Mouse (Mus musculus) ES-Bruce4 (cell line): ENCODE measurements around the gene Smurf2. TPM values are rescaled to one million over a fixed set of nuclear protein-coding genes. Genes with fewer than 3 reads are reported as not detected.

Experiments used
- H3K27ac ChIP-seq: 2 replicates; pipeline ENCODE4 v1.5.1; 2012; ENCODE audit warnings: low read length, inconsistent platforms; ENCODE audit not compliant: insufficient read depth
- H3K27me3 ChIP-seq: 2 replicates; pipeline ENCODE4 v1.6.1; 2012; ENCODE audit warnings: mild to moderate bottlenecking, low read length, inconsistent platforms; ENCODE audit not compliant: control insufficient read depth, poor library complexity, insufficient read depth, severe bottlenecking
- H3K36me3 ChIP-seq: 2 replicates; pipeline ENCODE4 v1.6.1; 2012; ENCODE audit warnings: inconsistent platforms, mild to moderate bottlenecking, low read length, moderate library complexity; ENCODE audit not compliant: control insufficient read depth, poor library complexity, insufficient read depth, severe bottlenecking
- H3K4me1 ChIP-seq: one replicate; pipeline ENCODE4 v1.8.1; 2011; ENCODE audit warnings: low read length; ENCODE audit not compliant: control insufficient read depth, insufficient read depth
- H3K4me3 ChIP-seq: 2 replicates; pipeline ENCODE4 v1.5.1; 2011; ENCODE audit warnings: low read depth, mild to moderate bottlenecking, low read length
- H3K9ac ChIP-seq: 2 replicates; pipeline ENCODE4 v1.6.1; 2012; ENCODE audit warnings: low read depth, mild to moderate bottlenecking, inconsistent platforms; ENCODE audit not compliant: poor library complexity, severe bottlenecking
- H3K9me3 ChIP-seq: replicated peaks from 2 replicates; pipeline ENCODE4 v1.6.1; 2012; ENCODE audit warnings: mild to moderate bottlenecking, low read length, inconsistent platforms; ENCODE audit not compliant: control insufficient read depth, poor library complexity, insufficient read depth, severe bottlenecking
- CTCF ChIP-seq: IDR thresholded peaks from one replicate; pipeline ENCODE4 v1.8.1; 2011; ENCODE audit warnings: low read depth, low read length
- EP300 ChIP-seq: IDR thresholded peaks from 2 replicates; pipeline ENCODE4 v1.6.1; 2011; ENCODE audit warnings: low read depth, low read length; ENCODE audit not compliant: insufficient read depth
- POLR2A ChIP-seq: IDR thresholded peaks from one replicate; pipeline ENCODE4 v1.8.1; 2011; ENCODE audit warnings: low read length; ENCODE audit not compliant: insufficient read depth
- polyA plus RNA-seq: library from polyadenylated mRNA; stranded (reverse); fragments of >200 nt; gene quantifications from 2 replicates; pipeline ENCODE4 v1.2.4, GENCODE M21; 2011; ENCODE audit warnings: low read depth; ENCODE audit not compliant: missing spikeins, insufficient read depth, insufficient read length

The Smurf2 gene
- polyA plus RNA-seq, 1 experiment, result 50.2 TPM

GRCm38 (mm10) chr11:106773061-106773460 is 147.5 kb downstream of the Smurf2 start:
- H3K27ac ChIP-seq, result no peak overlapping the region
- H3K9ac ChIP-seq, result no peak overlapping the region
- H3K36me3 ChIP-seq, result peaks cover 74% of the 10 kb centered on the region
- TF ChIP-seq EP300, result no peak
- TF ChIP-seq POLR2A, result no peak
- no peak for TF ChIP-seq CTCF
- H3K27me3 ChIP-seq, result no peaks in the 10 kb centered on the region
- peaks cover 3% of the 10 kb centered on the region; the same call in 1 of the 2 replicates for H3K9me3 ChIP-seq
- H3K4me1 ChIP-seq, result no peaks in the 10 kb centered on the region
- no peak overlapping the region for H3K4me3 ChIP-seq

- no peak overlapping the region for H3K9ac ChIP-seq
- H3K9me3 ChIP-seq, result peaks cover 9% of the 10 kb centered on the region; the same call in 1 of the 2 replicates
- H3K27ac ChIP-seq, result no peak overlapping the region
- H3K4me1 ChIP-seq, result no peaks in the 10 kb centered on the region
- H3K27me3 ChIP-seq, result no peaks in the 10 kb centered on the region
- TF ChIP-seq POLR2A (no peak), CTCF (peak; percentile 28), EP300 (no peak)
- H3K4me3 ChIP-seq, result no peak overlapping the region
- H3K36me3 ChIP-seq, result peaks cover 68% of the 10 kb centered on the region
Measured at GRCm38 (mm10) chr11:106770195-106770974, 150.1 kb downstream of the Smurf2 start.

Other genes with a start within 250 kb of the Smurf2 start
- gene Pecam1, start 170.1 kb downstream of the Smurf2 start, polyA plus RNA-seq, result 21.6 and 24.3 TPM in 2 replicates
- 0.40 and 1.2 TPM in 2 replicates for gene Milr1, start 169.5 kb downstream of the Smurf2 start, polyA plus RNA-seq
- gene Polg2, start 141.2 kb downstream of the Smurf2 start, polyA plus RNA-seq, result 11.9 and 12.3 TPM in 2 replicates
- 910 and 946 TPM in 2 replicates for gene Ddx5, start 131.5 kb downstream of the Smurf2 start, polyA plus RNA-seq
- 29.5 and 30.6 TPM in 2 replicates for gene Cep95, start 131.5 kb downstream of the Smurf2 start, polyA plus RNA-seq
- 487 and 560 TPM in 2 replicates for gene Kpna2, start 78.8 kb upstream of the Smurf2 start, polyA plus RNA-seq
- 1.4 and 3.0 TPM in 2 replicates for gene 1810010H24Rik, start 105.0 kb upstream of the Smurf2 start, polyA plus RNA-seq
- gene Bptf, start 211.4 kb upstream of the Smurf2 start, polyA plus RNA-seq, result 101 and 108 TPM in 2 replicates